Mouse (Mus musculus): Measurements from ENCODE around the gene Mdh1. TPM values are rescaled to one million over a fixed set of nuclear protein-coding genes. Genes with fewer than 3 reads are reported as not detected.
A peak's percentile ranks its signal among the peaks of the same experiment; 100 is the strongest.

The Mdh1 gene
- total RNA-seq (2021), result 1,000 to 10,000 TPM; 1,804 to 1,839 TPM

GRCm38 (mm10) chr11:21571700-21572381 lies at the start of gene Mdh1, which contains the start of gene Wdpcp:
TSS of gene Mdh1 (minus strand) at chr11:21572367.
TSS of gene Wdpcp (plus strand) at chr11:21572235.
- peak; percentile 95 for DNase-seq

DNA sequence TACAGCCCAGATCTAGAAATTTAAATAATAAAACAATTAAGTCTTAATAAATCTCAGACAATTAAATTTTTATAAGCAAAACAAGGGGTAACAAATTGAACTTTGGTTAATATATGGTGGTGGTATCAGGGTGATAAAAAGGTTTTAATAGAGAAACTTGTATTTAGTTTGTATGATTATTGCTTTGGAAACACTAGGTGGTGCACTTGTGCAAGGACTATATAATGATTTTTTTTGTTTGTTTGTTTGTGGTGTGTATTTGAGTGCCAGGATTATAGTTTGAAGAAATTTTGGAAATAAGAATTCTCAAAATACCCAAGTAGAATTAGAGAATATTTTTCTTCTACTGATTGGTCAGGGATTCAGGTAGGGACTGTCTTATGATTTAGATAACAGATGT lies 43.7 kb upstream of the Mdh1 start:
- no peak for DNase-seq

GRCm38 (mm10) chr11:21602497-21602896 lies 30.3 kb upstream of the Mdh1 start:
- no peak for DNase-seq

- DNase-seq, result no peak
Measured at GRCm38 (mm10) chr11:21583286-21583685, 11.1 kb upstream of the Mdh1 start.

DNA sequence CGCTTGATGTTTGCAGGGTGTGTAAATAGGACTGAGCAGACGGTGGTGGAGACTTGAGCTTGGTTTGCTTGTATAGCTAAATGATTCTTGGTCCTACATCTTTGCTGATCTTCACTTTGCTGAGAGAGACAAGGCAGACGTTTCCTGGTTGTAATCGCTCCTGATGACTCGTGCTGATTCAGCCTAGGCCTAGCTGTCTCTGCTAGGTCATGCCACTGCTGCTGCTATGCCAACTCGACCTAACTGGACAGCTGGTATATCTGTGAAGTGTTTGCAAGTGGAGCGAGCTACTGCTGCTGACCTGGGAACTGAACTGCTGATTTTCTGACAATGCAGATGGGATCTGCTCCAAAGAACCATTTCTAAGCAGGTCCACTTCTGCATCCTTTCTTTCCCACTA lies 9.3 kb upstream of the Mdh1 start:
- DNase-seq, result no peak

- peak; percentile 48 for DNase-seq
Measured at GRCm38 (mm10) chr11:21570973-21571372, 1.2 kb downstream of the Mdh1 start.

- peak; percentile 15 for DNase-seq
Measured at GRCm38 (mm10) chr11:21570109-21570474, 2.1 kb downstream of the Mdh1 start.

- DNase-seq, result peak; percentile 78
Measured at GRCm38 (mm10) chr11:21569456-21570108, 2.6 kb downstream of the Mdh1 start.

DNA sequence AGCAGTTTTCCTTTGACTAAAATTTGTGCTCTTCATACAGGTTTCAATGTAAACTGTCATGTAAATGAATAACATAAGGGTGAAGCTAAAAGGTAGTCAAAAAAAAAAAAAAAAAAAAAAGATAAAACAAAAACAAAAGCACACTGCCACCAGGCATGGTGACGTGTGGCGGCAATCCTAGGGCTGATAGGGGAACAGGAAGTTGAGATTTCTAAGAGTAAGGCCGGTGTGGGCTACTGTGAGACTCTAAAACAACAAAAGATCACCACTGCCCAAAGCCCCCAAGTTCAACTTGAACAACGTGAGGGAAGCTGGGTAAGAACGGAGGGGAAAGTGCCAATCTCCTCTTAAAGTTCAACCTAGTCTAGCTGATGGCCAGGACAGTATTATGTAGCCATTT lies 3.2 kb downstream of the Mdh1 start:
- peak; percentile 15 for DNase-seq

DNA sequence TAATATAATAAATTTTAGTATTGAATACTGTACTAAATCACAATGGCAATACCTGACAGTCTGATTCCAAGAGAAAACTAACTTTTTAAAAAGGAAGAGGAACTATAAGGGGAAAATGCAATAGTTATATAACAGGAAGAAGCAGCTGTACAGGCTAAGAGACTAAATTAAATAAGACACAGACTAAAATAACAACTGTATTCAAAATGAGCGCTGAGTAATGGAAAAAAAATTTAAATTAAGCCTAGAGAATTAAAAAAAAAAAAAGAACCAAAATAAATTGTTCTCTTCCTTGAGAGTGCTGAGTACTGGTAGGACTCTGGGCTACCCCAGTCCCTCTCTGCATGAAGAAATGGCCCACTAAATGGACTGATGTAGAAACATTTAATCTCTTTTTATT lies 4.4 kb downstream of the Mdh1 start:
- DNase-seq, result no peak

DNA sequence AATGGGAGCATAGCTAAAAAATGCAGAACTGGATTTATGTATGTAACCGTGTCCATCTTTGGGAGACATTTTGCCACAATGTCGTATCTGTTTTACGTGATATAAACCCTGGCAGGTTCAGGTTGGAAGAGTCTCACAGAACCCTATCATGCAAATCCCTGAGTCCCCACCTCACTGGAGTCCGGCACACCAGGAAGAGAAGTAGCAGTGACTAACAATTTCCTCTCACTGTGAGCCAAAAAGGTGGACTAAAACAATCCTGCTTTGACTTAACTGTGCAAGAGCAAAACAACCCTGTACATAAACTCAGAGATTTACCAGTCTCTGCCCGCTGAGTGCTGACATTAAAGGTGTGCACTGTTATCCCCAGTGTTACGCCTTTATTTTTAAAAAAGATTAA lies 5.2 kb downstream of the Mdh1 start:
- DNase-seq, result no peak

DNA sequence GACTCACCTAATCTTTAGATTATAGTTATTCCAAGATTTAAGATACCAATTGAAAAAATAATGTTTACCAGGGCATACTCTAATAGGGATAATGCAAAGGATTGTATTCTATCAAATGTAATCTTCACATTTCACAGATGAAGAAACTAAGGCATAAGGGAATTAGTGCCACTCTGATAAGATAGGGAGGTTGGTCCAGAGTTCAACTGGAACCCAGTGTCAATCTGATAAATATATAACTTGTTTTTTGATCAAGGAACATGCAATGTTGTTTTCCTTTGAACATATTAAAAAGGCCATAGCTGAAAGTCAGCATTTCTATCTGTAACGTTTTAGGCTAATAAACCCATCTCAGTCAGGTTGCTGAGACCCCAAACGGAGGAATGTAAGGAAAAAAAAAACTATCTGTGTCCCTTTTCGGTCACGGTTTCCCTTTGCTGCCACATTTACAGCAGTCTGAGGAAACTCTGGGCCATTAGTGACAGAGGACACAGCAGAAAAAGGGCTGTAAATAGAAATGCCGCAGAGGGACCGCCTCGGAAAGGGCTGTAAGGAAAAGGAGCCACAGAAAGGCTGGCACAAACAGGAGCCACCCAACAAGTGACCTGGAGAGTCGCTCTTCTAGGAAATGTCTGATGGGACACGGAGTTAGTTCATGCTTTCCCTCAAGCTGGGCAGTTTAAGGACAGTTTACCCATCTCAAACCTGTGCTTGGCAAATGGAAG lies 7.3 kb downstream of the Mdh1 start:
- no peak for DNase-seq

DNA sequence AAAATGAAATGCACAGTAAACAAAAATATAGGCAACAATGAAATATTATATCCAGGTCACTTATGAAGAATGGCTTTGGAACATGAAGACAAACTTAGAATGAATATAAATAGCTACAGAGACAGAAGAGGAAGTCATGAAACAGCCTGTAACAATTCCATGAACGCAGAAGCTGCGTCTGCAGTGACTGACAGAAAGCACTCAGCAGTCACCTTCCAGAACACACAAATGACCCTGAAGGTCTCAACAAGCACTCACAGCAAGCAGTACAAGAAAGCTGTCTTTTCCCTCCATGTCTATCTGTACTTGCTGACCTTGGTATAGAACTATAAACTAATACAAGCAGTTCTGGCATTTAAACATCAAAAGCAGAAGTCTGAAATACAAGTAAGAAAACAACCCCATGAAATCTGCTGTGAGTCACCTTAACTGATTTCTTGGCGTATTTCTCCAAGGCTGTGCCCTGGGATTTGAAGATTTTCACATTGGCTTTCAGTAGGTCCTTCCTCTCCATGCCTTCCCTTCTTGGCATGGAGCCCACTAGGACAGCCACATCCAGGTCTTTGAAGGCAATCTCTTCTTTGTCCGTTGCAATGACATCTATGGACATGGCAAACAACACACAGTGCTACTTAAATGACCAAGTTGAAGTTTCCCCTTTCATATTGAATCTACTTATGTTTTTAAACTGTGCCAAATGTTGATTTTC lies 8.4 kb downstream of the Mdh1 start:
- DNase-seq, result peak; percentile 34

GRCm38 (mm10) chr11:21561347-21561746 lies 10.8 kb downstream of the Mdh1 start:
- peak; percentile 76 for DNase-seq

DNA sequence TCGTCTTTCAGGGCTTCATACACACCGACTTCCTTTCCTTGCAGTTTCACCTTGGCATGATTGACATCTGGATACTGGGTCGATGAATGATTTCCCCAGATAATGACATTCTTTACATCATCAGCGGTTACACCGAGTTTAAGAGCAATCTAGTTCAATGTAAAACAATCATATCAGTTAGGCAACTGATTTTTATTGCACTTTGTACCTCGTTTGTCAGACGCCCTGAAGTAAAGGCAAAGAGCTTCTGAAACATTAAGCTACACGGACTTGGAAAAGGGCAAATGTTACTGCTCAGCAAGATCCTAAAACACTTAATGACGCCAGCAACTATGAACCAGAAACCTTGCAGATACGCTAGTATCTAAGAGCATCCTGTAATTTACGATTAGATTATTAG lies 12.4 kb downstream of the Mdh1 start:
- no peak for DNase-seq

GRCm38 (mm10) chr11:21552049-21552448 lies 20.1 kb downstream of the Mdh1 start:
- no peak for DNase-seq

DNA sequence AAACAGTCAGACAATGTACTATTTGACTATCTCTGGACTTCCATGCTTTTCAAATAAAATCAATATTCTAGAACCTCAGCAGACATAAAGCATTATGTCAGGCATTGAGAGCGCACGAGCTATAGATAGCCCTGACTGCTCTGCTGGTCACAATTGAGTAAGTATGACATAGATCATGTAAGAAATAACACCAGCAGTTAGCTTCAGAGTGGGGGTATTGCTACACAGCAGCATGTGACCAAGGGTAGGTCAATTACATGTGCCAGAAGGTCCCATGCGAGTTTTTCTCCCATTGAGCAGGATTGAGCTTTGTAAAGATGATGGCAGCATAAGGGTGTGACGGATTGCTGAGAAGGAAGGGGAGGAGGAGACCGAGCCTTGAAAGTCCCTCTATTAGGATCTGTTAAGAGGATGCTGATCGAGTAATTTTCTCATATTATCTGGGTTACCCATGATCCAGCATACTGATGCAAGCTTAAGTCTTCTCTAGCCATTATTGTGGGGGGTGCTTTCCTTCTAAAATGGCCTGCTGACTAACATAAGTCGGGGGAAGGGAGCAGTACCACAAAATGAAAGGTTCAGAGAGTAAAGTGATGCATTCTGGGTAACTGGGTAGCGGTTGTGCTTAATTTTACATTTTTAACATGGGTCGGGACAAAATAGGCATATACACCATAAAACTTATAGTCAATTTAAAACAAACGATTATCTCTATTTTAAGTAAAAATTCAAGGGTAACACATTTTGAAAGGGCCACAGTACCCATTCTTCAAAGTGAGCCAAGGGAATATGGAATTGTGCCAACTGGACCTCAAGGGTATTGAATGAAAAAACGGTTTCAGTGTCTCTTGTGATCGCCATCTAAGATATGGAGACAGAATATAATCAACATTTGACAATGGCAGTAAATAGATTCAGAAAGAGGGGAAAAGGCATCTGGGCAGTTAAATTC lies 21.7 kb downstream of the Mdh1 start:
- no peak for DNase-seq

GRCm38 (mm10) chr11:21549754-21550153 lies 22.4 kb downstream of the Mdh1 start:
- no peak for DNase-seq

DNA sequence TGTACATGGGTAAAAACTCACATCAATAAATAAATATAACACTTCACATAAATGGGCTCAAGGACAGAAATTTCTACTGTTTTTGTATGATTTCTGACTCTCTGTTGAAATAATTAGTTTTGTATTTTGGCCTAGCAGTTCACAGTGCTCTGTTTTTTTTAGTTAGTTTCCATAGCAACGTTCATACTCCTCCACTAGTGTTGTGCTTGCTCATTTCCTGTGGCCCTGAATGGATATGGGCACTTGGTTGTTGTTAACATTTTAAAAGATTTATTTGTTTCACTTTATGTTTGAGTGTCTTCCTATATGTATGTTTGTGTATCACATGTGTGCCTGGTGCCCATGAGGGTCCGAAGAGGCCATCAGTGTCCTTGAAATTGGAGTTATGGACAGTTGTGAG lies 23.1 kb downstream of the Mdh1 start:
- no peak for DNase-seq

GRCm38 (mm10) chr11:21547518-21547917 lies 24.6 kb downstream of the Mdh1 start:
- DNase-seq, result no peak

GRCm38 (mm10) chr11:21546671-21547070 lies 25.5 kb downstream of the Mdh1 start:
- no peak for DNase-seq

DNA sequence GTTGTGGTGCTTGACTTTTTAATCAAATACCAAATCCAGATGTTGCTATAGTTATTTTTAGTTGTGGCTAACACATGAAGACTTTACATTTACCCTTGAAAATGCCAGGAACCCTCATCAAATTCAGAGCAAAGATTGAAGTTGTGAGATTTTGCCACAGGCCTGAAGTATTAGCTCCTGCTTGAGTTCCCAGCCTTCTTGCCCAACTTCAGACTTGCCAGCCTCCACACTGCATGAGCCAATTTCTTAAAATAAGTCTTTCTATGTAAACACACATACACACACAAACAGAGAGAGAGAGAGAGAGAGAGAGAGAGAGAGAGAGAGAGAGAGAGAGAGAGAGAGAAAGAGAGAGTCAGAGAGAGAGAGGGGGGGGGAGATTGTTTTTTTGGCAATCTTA lies 26.2 kb downstream of the Mdh1 start:
- no peak for DNase-seq
